Mouse (Mus musculus) midbrain, embryonic 14.5 days (tissue): ENCODE measurements around the gene Grid1. TPM values are rescaled to one million over a fixed set of nuclear protein-coding genes. Genes with fewer than 3 reads are reported as not detected.

ENCODE experiments used
- ATAC-seq: fragments of 200-750 bp; cut with Nextera tagmentation; 2 replicates; pipeline ENCODE4 v1.8.0; 2017; ENCODE audit warnings: moderate number of reproducible peaks, moderate library complexity; ENCODE audit not compliant: low FRiP score, low TSS enrichment
- DNase-seq: peaks from one replicate; pipeline ENCODE4 v3.0.0-alpha.2; 2015
- H3K27ac ChIP-seq: fragments of 300-500 bp; sonication (generic); replicated peaks from 2 replicates; pipeline ENCODE4 v1.5.1; 2014; ENCODE audit warnings: mild to moderate bottlenecking, low read depth, low read length, moderate library complexity
- H3K27me3 ChIP-seq: fragments of 300-500 bp; sonication (generic); 2 replicates; pipeline ENCODE4 v1.6.1; 2014; ENCODE audit warnings: low read length, control low read depth, mixed read lengths; ENCODE audit not compliant: control insufficient read depth, insufficient read depth
- H3K36me3 ChIP-seq: fragments of 300-500 bp; sonication (generic); 2 replicates; pipeline ENCODE4 v1.6.1; 2014; ENCODE audit warnings: low read length, control low read depth; ENCODE audit not compliant: control insufficient read depth, insufficient read depth
- H3K4me1 ChIP-seq: fragments of 300-500 bp; sonication (generic); 2 replicates; pipeline ENCODE4 v1.6.1; 2014; ENCODE audit warnings: mild to moderate bottlenecking, antibody characterized with exemption, low read length, control low read depth; ENCODE audit not compliant: control insufficient read depth, insufficient read depth
- H3K4me2 ChIP-seq: fragments of 300-500 bp; sonication (generic); 2 replicates; pipeline ENCODE4 v1.6.1; 2014; ENCODE audit warnings: mild to moderate bottlenecking, low read length, moderate library complexity
- H3K4me3 ChIP-seq: fragments of 300-500 bp; sonication (generic); replicated peaks from 2 replicates; pipeline ENCODE4 v1.5.1; 2014; ENCODE audit warnings: low read depth, low read length
- H3K9ac ChIP-seq: fragments of 300-500 bp; sonication (generic); replicated peaks from 2 replicates; pipeline ENCODE4 v1.6.1; 2014; ENCODE audit warnings: mild to moderate bottlenecking, low read length, moderate library complexity
- H3K9me3 ChIP-seq: fragments of 300-500 bp; sonication (generic); 2 replicates; pipeline ENCODE4 v1.6.1; 2016; ENCODE audit warnings: low read length, control low read depth, mixed read lengths; ENCODE audit not compliant: control insufficient read depth
- WGBS: fragments of 180-500 bp; shearing (Covaris S2); extraction: QIAGEN DNeasy Blood & Tissue Kit; methylation state at CpG from one replicate; pipeline ENCODE4 v1.1.7; 2014; 5-methylcytosine and 5-hydroxymethylcytosine counted together
- polyA plus RNA-seq: library from polyadenylated mRNA; unstranded; fragments of >200 nt; fragmentation: Nextera tagmentation; extraction: Ambion mirVana; gene quantifications from 2 replicates; pipeline ENCODE4 v1.2.1, GENCODE M21; 2014

Grid1 gene
- polyA plus RNA-seq, 1 experiment from 2014 or later, result 5.1 TPM

DNA sequence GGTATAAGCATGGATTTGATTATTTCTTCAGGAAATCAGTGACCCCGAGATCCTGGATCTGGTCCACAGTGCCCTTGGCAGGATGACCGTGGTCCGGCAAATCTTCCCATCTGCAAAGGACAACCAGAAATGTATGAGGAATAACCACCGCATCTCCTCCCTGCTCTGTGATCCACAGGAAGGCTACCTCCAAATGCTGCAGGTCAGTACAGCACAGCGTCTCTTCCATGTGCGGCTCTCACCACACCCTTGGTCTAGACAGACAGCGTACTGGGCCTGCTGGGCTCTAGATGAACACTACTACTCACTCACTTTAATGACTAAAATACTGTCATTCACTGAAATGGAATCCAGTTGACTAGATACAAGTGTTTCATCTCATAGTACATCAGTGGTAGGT is 489.3 kb downstream of the Grid1 start:
- WGBS, result 96% methylated on average over 7 of the region's 7 CpGs
- Histone ChIP-seq H3K9ac (no peak overlapping the region), H3K4me3 (no peak overlapping the region), H3K27me3 (no peaks in the 10 kb centered on the region), H3K4me1 (no peaks in the 10 kb centered on the region), H3K4me2 (no peak overlapping the region), H3K9me3 (no peaks in the 10 kb centered on the region), H3K36me3 (no peaks in the 10 kb centered on the region), H3K27ac (no peak overlapping the region)
- ATAC-seq, result no peak
- no peak for DNase-seq

DNA sequence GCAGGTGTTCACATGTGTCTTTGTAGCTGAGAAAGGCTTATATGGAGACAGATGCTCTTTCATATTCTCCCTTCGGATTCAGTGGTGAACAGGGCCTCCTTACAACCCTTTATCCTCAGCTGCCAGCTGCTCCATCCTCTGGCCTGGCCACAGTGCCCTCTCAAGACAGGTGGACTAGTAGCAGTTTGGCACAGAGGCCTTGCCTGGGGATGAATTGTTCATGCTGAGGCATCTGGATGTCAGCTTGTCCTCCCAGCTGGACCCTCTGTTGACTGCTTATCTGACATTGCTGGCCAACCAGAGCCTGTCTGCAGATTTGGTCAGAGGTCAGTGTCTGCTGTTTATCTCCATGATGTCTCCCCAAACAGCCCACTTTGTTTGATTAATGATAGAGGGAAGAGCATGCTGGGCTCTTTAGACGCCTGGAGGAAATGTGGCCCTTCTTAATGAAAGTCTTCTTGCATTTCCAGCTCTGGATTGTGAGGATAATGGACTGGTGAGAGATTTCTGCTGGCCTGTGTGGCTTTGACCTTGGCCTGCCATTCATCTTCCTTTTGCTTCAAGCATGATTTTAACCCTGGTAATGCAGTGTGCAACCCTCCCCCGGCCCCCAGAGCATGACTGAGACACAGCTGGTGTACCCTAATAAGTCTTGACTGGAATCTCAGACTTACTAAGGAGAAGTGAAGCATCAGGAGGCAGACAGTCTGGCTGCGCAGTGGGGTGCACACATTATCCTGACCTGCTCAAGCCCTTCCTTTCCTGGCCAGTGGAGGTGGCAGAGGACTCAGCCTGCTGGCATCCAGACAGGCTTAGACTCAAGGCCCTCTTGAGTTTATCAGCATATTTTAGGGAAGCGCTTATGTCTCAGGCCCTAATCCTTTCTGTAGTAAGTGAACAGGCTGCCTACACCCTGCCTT is 493.7 kb downstream of the Grid1 start:
- Histone ChIP-seq H3K27ac (no peak overlapping the region), H3K4me1 (no peaks in the 10 kb centered on the region), H3K9me3 (no peaks in the 10 kb centered on the region), H3K4me2 (no peak overlapping the region), H3K27me3 (no peaks in the 10 kb centered on the region), H3K4me3 (no peak overlapping the region), H3K36me3 (no peaks in the 10 kb centered on the region), H3K9ac (no peak overlapping the region)
- ATAC-seq, result no peak
- 73% methylated on average over 5 of the region's 5 CpGs for WGBS
- no peak for DNase-seq

DNA sequence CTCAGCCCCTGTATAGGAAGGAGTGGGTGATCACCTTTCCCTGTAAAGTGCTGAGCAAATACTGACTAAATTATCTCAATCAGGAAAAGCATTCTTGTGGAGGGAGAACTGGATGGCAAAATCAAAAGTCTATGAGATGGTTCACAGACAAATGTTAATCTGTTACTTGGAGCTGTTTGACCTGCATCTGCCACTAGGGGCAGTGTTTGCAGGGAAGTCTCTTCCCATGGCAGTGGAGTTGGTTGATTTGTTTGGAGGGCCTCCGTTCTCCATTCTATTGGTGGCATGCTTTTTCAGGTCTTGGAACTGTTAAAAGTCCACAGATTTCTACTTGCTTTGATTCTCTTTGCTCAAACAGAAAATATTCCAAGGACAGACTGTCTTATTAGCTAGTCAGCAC is 506.4 kb downstream of the Grid1 start:
- no peaks in the 10 kb centered on the region for H3K27me3 ChIP-seq
- H3K4me2 ChIP-seq, result no peak overlapping the region
- WGBS, result 75% methylated on average over 1 of the region's 1 CpGs
- H3K9ac ChIP-seq, result no peak overlapping the region
- no peak for ATAC-seq
- no peaks in the 10 kb centered on the region for H3K36me3 ChIP-seq
- no peak overlapping the region for H3K27ac ChIP-seq
- no peak overlapping the region for H3K4me3 ChIP-seq
- no peaks in the 10 kb centered on the region for H3K4me1 ChIP-seq
- peak; percentile 40 for DNase-seq
- H3K9me3 ChIP-seq, result no peaks in the 10 kb centered on the region

DNA sequence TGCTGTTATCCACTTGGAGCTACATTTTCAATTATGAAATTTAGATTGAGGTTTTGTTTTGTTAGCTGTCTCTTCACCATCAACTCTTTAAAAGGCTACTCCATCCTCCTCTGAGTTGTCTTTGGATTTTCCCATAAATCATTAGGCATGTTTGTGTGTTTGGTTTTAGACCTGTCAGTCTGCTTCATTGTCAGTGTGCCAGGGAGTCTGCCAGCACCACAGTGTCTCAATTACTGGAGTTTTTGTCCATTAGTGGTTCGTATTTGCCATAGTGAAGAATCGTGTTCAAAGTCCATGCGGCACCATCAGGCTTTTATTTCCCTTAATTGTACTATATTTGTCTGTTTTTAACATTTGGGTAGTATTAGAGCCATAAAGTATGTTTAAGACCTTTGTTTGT is 516.7 kb downstream of the Grid1 start:
- ATAC-seq, result no peak
- Histone ChIP-seq H3K4me1 (no peaks in the 10 kb centered on the region), H3K27ac (no peak overlapping the region), H3K9ac (no peak overlapping the region), H3K27me3 (no peaks in the 10 kb centered on the region), H3K36me3 (no peaks in the 10 kb centered on the region), H3K4me2 (no peak overlapping the region), H3K9me3 (no peaks in the 10 kb centered on the region), H3K4me3 (no peak overlapping the region)
- DNase-seq, result no peak
- 86% methylated on average over 3 of the region's 3 CpGs for WGBS

GRCm38 (mm10) chr14:35356011-35356410 is 536.1 kb downstream of the Grid1 start:
- Histone ChIP-seq H3K9ac (no peak overlapping the region), H3K27ac (no peak overlapping the region), H3K36me3 (no peaks in the 10 kb centered on the region), H3K27me3 (no peaks in the 10 kb centered on the region), H3K9me3 (no peaks in the 10 kb centered on the region), H3K4me1 (no peaks in the 10 kb centered on the region), H3K4me3 (no peak overlapping the region), H3K4me2 (no peak overlapping the region)
- WGBS, result 63% methylated on average over 3 of the region's 3 CpGs
- ATAC-seq (no peak), DNase-seq (no peak)

DNA sequence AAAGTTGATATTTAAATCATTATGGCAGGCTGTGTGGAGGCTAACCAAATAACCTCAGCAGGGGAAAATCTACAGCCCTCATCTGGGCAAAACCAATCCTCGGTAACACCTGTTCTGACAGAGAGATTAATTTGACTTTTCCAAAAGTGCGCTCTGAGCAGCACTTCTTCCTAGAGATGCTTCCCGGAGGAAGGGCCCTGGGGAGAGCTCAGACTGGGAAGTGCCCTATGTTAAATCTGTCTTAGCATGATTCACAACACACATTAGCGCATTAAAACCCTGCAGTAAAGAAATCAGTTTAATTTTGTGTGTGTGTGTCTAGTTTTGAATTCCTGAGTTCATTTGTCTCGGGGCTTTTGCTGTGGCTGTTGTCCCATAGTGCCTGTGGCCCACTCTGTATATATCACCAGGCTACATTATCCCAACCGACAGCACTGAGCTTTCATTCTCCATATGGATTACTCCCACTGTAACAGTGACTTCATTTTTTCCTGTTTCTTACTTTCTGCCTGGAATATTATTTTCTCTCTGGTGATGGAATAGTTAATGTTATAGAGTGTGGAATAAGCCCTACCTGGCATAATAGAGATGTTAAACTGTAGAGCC is 536.7 kb downstream of the Grid1 start:
- H3K27ac ChIP-seq, result no peak overlapping the region
- ATAC-seq, result no peak
- 87% methylated on average over 6 of the region's 6 CpGs for WGBS

DNA sequence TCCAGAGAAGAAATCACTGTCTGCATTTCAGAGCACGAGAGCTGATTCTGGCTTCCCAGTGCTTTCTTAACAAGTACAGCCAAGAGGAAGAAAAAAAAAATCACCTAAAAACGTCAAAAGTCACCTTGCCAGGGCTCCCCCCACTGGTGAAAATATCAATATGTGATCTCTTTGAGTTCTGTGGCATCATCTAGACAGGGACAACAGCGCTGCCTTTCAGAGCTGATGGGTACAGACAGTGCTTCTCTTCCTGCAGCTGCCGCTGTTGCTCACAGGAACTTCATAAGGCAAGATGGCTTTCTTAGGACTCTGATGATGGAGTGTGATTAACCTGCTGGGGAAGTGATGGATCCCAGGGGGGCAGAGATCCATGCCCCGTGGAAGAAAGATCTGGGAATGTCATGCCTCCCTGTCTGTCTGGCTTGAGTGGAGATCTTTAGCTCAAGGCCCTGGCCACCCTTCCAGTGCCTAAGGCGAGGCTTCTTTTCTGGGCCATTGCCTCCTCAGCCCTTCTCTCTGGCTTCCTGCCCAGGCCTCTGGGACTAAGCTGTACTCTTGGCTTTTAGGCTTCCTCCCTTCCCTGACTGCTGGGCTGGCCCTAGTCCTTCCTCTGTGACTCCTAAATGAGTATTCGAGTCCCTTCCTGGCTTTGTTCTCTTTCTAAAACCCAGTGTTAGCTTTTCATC is 538.4 kb downstream of the Grid1 start:
- Histone ChIP-seq H3K27me3 (no peaks in the 10 kb centered on the region), H3K9me3 (no peaks in the 10 kb centered on the region), H3K4me2 (no peak overlapping the region), H3K4me1 (no peaks in the 10 kb centered on the region), H3K4me3 (no peak overlapping the region), H3K9ac (no peak overlapping the region), H3K36me3 (no peaks in the 10 kb centered on the region), H3K27ac (no peak overlapping the region)
- 49% methylated on average over 7 of the region's 7 CpGs for WGBS
- ATAC-seq, result no peak; the same call in 1 of the 2 replicates
- DNase-seq, result peak; percentile 48

More for the DNA sequence above, 536.7 kb downstream of the Grid1 start:
- Histone ChIP-seq H3K9ac (no peak overlapping the region), H3K27me3 (no peaks in the 10 kb centered on the region), H3K4me2 (no peak overlapping the region), H3K4me1 (no peaks in the 10 kb centered on the region), H3K36me3 (no peaks in the 10 kb centered on the region), H3K4me3 (no peak overlapping the region), H3K9me3 (no peaks in the 10 kb centered on the region)
- no peak for DNase-seq

DNA sequence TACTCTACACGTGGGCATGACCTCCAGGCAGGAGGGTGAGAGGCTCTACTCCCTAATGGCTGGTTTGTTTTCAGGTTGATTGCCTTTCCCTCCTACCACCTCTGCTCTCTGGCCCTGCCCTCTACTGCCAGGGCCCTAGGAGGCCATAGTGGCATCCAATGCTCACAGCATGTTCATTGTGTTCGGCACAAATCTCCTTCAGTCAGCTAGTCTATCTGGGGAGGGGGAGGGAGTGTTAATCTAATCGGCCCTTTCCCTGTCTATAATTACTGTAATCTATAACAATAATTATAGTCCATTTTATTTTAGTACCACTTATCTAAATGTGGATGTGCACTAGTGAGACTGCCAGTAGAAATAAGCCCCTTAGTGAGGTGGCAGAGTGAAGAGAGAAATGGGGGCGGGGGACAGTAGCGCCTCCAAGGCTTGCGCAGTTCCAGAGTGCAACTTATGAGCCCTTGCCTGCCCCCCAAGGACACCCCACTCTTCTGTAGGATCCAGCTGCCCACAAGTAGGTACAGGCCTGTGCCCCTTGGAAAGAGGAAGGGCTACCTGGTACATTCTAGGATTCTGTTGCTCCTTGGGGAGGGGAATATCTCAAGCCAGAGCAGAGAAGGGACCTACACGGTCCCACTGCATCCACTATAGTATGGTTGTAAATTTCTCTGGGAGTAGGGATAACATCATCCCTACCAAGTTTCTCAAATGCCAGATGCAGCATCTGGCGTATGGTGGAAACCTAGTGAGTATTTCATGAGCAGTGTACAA is 545.5 kb downstream of the Grid1 start:
- H3K4me2 ChIP-seq, result no peak overlapping the region
- no peak overlapping the region for H3K27ac ChIP-seq
- no peaks in the 10 kb centered on the region for H3K27me3 ChIP-seq
- WGBS, result 69% methylated on average over 8 of the region's 8 CpGs
- H3K9me3 ChIP-seq, result no peaks in the 10 kb centered on the region
- ATAC-seq (no peak), DNase-seq (no peak)
- H3K36me3 ChIP-seq, result no peaks in the 10 kb centered on the region
- no peak overlapping the region for H3K9ac ChIP-seq
- no peak overlapping the region for H3K4me3 ChIP-seq
- no peaks in the 10 kb centered on the region for H3K4me1 ChIP-seq
